Mouse (Mus musculus) midbrain, postnatal 0 days (tissue): ENCODE data around the gene Ube2j2. TPM values are rescaled to one million over a fixed set of nuclear protein-coding genes. Genes with fewer than 3 reads are reported as not detected.

Source experiments
- ATAC-seq: fragments of 200-750 bp; cut with Nextera tagmentation; 2 replicates; pipeline ENCODE4 v1.8.0; 2017; ENCODE audit warnings: moderate number of reproducible peaks, mild to moderate bottlenecking, moderate TSS enrichment, moderate library complexity; ENCODE audit not compliant: low FRiP score
- DNase-seq: peaks from one replicate; pipeline ENCODE4 v3.0.0-alpha.2; 2015; ENCODE audit warnings: low spot score
- H3K27ac ChIP-seq: fragments of 300-500 bp; sonication (generic); 2 replicates; pipeline ENCODE4 v1.5.1; 2014; ENCODE audit warnings: low read depth, mild to moderate bottlenecking, low read length, mixed read lengths
- H3K27me3 ChIP-seq: fragments of 300-500 bp; sonication (generic); 2 replicates; pipeline ENCODE4 v1.6.1; 2014; ENCODE audit warnings: low read length, control low read depth, mixed read lengths; ENCODE audit not compliant: insufficient read depth
- H3K36me3 ChIP-seq: fragments of 300-500 bp; sonication (generic); 2 replicates; pipeline ENCODE4 v1.6.1; 2014; ENCODE audit warnings: low read length, control low read depth, mixed read lengths; ENCODE audit not compliant: insufficient read depth
- H3K4me1 ChIP-seq: fragments of 300-500 bp; sonication (generic); 2 replicates; pipeline ENCODE4 v1.6.1; 2014; ENCODE audit warnings: mild to moderate bottlenecking, control low read depth, antibody characterized with exemption, low read length, mixed read lengths; ENCODE audit not compliant: insufficient read depth
- H3K4me2 ChIP-seq: fragments of 300-500 bp; sonication (generic); 2 replicates; pipeline ENCODE4 v1.6.1; 2014; ENCODE audit warnings: low read depth, mild to moderate bottlenecking, low read length, mixed read lengths; ENCODE audit not compliant: poor library complexity, severe bottlenecking
- H3K4me3 ChIP-seq: fragments of 300-500 bp; sonication (generic); 2 replicates; pipeline ENCODE4 v1.5.1; 2014; ENCODE audit warnings: low read depth, mild to moderate bottlenecking, low read length, moderate library complexity
- H3K9ac ChIP-seq: fragments of 300-500 bp; sonication (generic); replicated peaks from 2 replicates; pipeline ENCODE4 v1.6.1; 2014; ENCODE audit warnings: mild to moderate bottlenecking, low read length, moderate library complexity, mixed read lengths; ENCODE audit not compliant: poor library complexity, severe bottlenecking
- H3K9me3 ChIP-seq: fragments of 300-500 bp; sonication (generic); 2 replicates; pipeline ENCODE4 v1.6.1; 2016; ENCODE audit warnings: low read length, control low read depth
- CTCF ChIP-seq: IDR thresholded peaks from 2 replicates; pipeline ENCODE4 v1.5.1; 2016; ENCODE audit warnings: antibody characterized with exemption, mild to moderate bottlenecking
- WGBS: fragments of 180-500 bp; shearing (Covaris S2); extraction: QIAGEN DNeasy Blood & Tissue Kit; methylation state at CpG from one replicate; pipeline ENCODE4 v1.1.7; 2014; 5-methylcytosine and 5-hydroxymethylcytosine counted together
- microRNA-seq: library from miRNA; unstranded; fragments of <30 nt; microRNA quantifications from one replicate; pipeline ENCODE4, GENCODE M21; 2016; ENCODE audit warnings: borderline number of aligned reads
- polyA plus RNA-seq: library from polyadenylated mRNA; unstranded; fragments of >200 nt; fragmentation: Nextera tagmentation; extraction: Ambion mirVana; gene quantifications from 2 replicates; pipeline ENCODE4 v1.2.1, GENCODE M21; 2015
- total RNA-seq: library from RNA; depleted of rRNA; stranded (reverse); fragments of >200 nt; gene quantifications from 2 replicates; pipeline ENCODE4 v1.2.3, GENCODE M21; 2014; rRNA removed

Gene Ube2j2
- total and polyA plus RNA-seq, 2 experiments from 2014 or later = 76.5 to 138 TPM

GRCm38 (mm10) chr4:156004109-156004508 is 60.5 kb downstream of the Ube2j2 start:
- WGBS = 94% methylated on average over 3 of the region's 3 CpGs
- Histone ChIP-seq H3K4me1 (no peaks in the 10 kb centered on the region), H3K36me3 (peaks cover 61% of the 10 kb centered on the region), H3K4me2 (no peak overlapping the region), H3K4me3 (no peak overlapping the region), H3K27me3 (no peaks in the 10 kb centered on the region), H3K27ac (no peak overlapping the region), H3K9ac (no peak overlapping the region), H3K9me3 (no peaks in the 10 kb centered on the region)
- no peak for DNase-seq
- TF ChIP-seq CTCF = no peak
- ATAC-seq = no peak

GRCm38 (mm10) chr4:156008369-156008768 is 64.7 kb downstream of the Ube2j2 start:
- 94% methylated on average over 4 of the region's 4 CpGs for WGBS
- H3K4me2 ChIP-seq = no peak overlapping the region
- no peak for DNase-seq

More at GRCm38 (mm10) chr4:156008369-156008768, 64.7 kb downstream of the Ube2j2 start:
- Histone ChIP-seq H3K27me3 (no peaks in the 10 kb centered on the region), H3K9ac (no peak overlapping the region), H3K36me3 (peaks cover 57% of the 10 kb centered on the region), H3K27ac (no peak overlapping the region), H3K9me3 (no peaks in the 10 kb centered on the region), H3K4me1 (no peaks in the 10 kb centered on the region), H3K4me3 (no peak overlapping the region)
- no peak for TF ChIP-seq CTCF
- no peak for ATAC-seq

Small RNAs within 50 kb of the gene (microRNA-seq; reads per million reads assigned to microRNA genes)
- gene Gm22991 = not detected

Other genes starting within 250 kb of the Ube2j2 start
- gene Fndc10, start 249.5 kb upstream of the Ube2j2 start, total RNA-seq = 43.8 and 46.4 TPM in 2 replicates
- 24.3 and 27.4 TPM in 2 replicates for gene Fndc10, start 249.5 kb upstream of the Ube2j2 start, polyA plus RNA-seq
- gene Ssu72, start 239.0 kb upstream of the Ube2j2 start, total RNA-seq = 84.1 and 90.7 TPM in 2 replicates
- gene Ssu72, start 239.0 kb upstream of the Ube2j2 start, polyA plus RNA-seq = 152 and 153 TPM in 2 replicates
- 51.0 and 78.0 TPM in 2 replicates for gene Tmem240, start 209.0 kb upstream of the Ube2j2 start, total RNA-seq
- gene Tmem240, start 209.0 kb upstream of the Ube2j2 start, polyA plus RNA-seq = 34.9 and 37.9 TPM in 2 replicates
- gene Atad3a, start 182.7 kb upstream of the Ube2j2 start, total RNA-seq = 52.6 and 69.1 TPM in 2 replicates
- gene Atad3a, start 182.7 kb upstream of the Ube2j2 start, polyA plus RNA-seq = 65.9 and 69.9 TPM in 2 replicates
- gene Vwa1, start 169.1 kb upstream of the Ube2j2 start, total RNA-seq = 42.1 and 42.5 TPM in 2 replicates
- gene Vwa1, start 169.1 kb upstream of the Ube2j2 start, polyA plus RNA-seq = 25.5 and 28.7 TPM in 2 replicates
- 0.66 and 1.6 TPM in 2 replicates for gene Tmem88b, start 158.0 kb upstream of the Ube2j2 start, total RNA-seq
- 0.56 and 0.65 TPM in 2 replicates for gene Tmem88b, start 158.0 kb upstream of the Ube2j2 start, polyA plus RNA-seq
- not detected in 2 replicates for gene Ankrd65, start 153.4 kb upstream of the Ube2j2 start, total RNA-seq
- gene Ankrd65, start 153.4 kb upstream of the Ube2j2 start, polyA plus RNA-seq = not detected in 2 replicates
- gene Mrpl20, start 141.0 kb upstream of the Ube2j2 start, total RNA-seq = 111 and 123 TPM in 2 replicates
- gene Mrpl20, start 141.0 kb upstream of the Ube2j2 start, polyA plus RNA-seq = 279 and 316 TPM in 2 replicates
- gene Ccnl2, start 131.3 kb upstream of the Ube2j2 start, total RNA-seq = 66.3 and 112 TPM in 2 replicates
- gene Ccnl2, start 131.3 kb upstream of the Ube2j2 start, polyA plus RNA-seq = 78.6 and 88.8 TPM in 2 replicates
- 90.9 and 102 TPM in 2 replicates for gene Aurkaip1, start 112.6 kb upstream of the Ube2j2 start, total RNA-seq
- gene Aurkaip1, start 112.6 kb upstream of the Ube2j2 start, polyA plus RNA-seq = 155 and 158 TPM in 2 replicates
- 35.5 and 37.2 TPM in 2 replicates for gene Mxra8, start 104.2 kb upstream of the Ube2j2 start, total RNA-seq
- gene Mxra8, start 104.2 kb upstream of the Ube2j2 start, polyA plus RNA-seq = 27.2 and 32.7 TPM in 2 replicates
- gene Dvl1, start 96.4 kb upstream of the Ube2j2 start, total RNA-seq = 141 and 156 TPM in 2 replicates
- 17.5 TPM in 2 replicates for gene Dvl1, start 96.4 kb upstream of the Ube2j2 start, polyA plus RNA-seq
- gene Tas1r3, start 80.5 kb upstream of the Ube2j2 start, total RNA-seq = 0.38 and 1.2 TPM in 2 replicates
- gene Tas1r3, start 80.5 kb upstream of the Ube2j2 start, polyA plus RNA-seq = 0.12 and 0.22 TPM in 2 replicates
- gene Cptp, start 74.4 kb upstream of the Ube2j2 start, total RNA-seq = 35.3 and 43.7 TPM in 2 replicates
- 27.3 and 32.1 TPM in 2 replicates for gene Cptp, start 74.4 kb upstream of the Ube2j2 start, polyA plus RNA-seq
- gene Ints11, start 74.3 kb upstream of the Ube2j2 start, total RNA-seq = 45.0 and 56.0 TPM in 2 replicates
- 53.6 and 56.0 TPM in 2 replicates for gene Ints11, start 74.3 kb upstream of the Ube2j2 start, polyA plus RNA-seq
- gene Pusl1, start 52.0 kb upstream of the Ube2j2 start, total RNA-seq = 71.9 and 95.9 TPM in 2 replicates
- 54.3 and 54.5 TPM in 2 replicates for gene Pusl1, start 52.0 kb upstream of the Ube2j2 start, polyA plus RNA-seq
- 82.6 and 99.3 TPM in 2 replicates for gene Acap3, start 52.0 kb upstream of the Ube2j2 start, total RNA-seq
- 63.3 and 64.5 TPM in 2 replicates for gene Acap3, start 52.0 kb upstream of the Ube2j2 start, polyA plus RNA-seq
- 11.7 and 13.3 TPM in 2 replicates for gene C1qtnf12, start 18.5 kb downstream of the Ube2j2 start, total RNA-seq
- 11.7 and 14.8 TPM in 2 replicates for gene C1qtnf12, start 18.5 kb downstream of the Ube2j2 start, polyA plus RNA-seq
- 52.5 and 57.2 TPM in 2 replicates for gene B3galt6, start 48.8 kb downstream of the Ube2j2 start, total RNA-seq
- gene B3galt6, start 48.8 kb downstream of the Ube2j2 start, polyA plus RNA-seq = 31.1 and 32.2 TPM in 2 replicates
- gene Sdf4, start 49.0 kb downstream of the Ube2j2 start, total RNA-seq = 84.8 and 105 TPM in 2 replicates
- gene Sdf4, start 49.0 kb downstream of the Ube2j2 start, polyA plus RNA-seq = 111 and 112 TPM in 2 replicates
- gene Tnfrsf4, start 70.0 kb downstream of the Ube2j2 start, total RNA-seq = 0.66 and 1.4 TPM in 2 replicates
- gene Tnfrsf4, start 70.0 kb downstream of the Ube2j2 start, polyA plus RNA-seq = 0.54 and 0.78 TPM in 2 replicates
- not detected in 2 replicates for gene Tnfrsf18, start 82.3 kb downstream of the Ube2j2 start, total RNA-seq
- 1.5 and 2.2 TPM in 2 replicates for gene Tnfrsf18, start 82.3 kb downstream of the Ube2j2 start, polyA plus RNA-seq
- 1.9 TPM in 1 of 2 replicates, not detected in the other for gene Ttll10, start 115.6 kb downstream of the Ube2j2 start, total RNA-seq
- not detected in 2 replicates for gene Ttll10, start 115.6 kb downstream of the Ube2j2 start, polyA plus RNA-seq
- gene 9430015G10Rik, start 166.2 kb downstream of the Ube2j2 start, total RNA-seq = 28.1 and 31.1 TPM in 2 replicates
- 22.1 and 25.2 TPM in 2 replicates for gene 9430015G10Rik, start 166.2 kb downstream of the Ube2j2 start, polyA plus RNA-seq
- gene Rnf223, start 186.7 kb downstream of the Ube2j2 start, total RNA-seq = 0.44 and 0.52 TPM in 2 replicates
- gene Rnf223, start 186.7 kb downstream of the Ube2j2 start, polyA plus RNA-seq = 0.20 and 0.23 TPM in 2 replicates